Mouse (Mus musculus) thymus, adult 2 months (tissue): ENCODE data around the gene Pin1rt1.

Experiments
- CTCF ChIP-seq: fragments of 200-500 bp; IDR thresholded peaks from 2 replicates; pipeline ENCODE4 v1.5.1; 2012; ENCODE audit warnings: mild to moderate bottlenecking, control low read depth, low read length, moderate library complexity, borderline replicate concordance; ENCODE audit not compliant: control insufficient read depth, poor library complexity, insufficient read depth; ENCODE audit errors: extremely low read depth
- POLR2A ChIP-seq: fragments of 200-500 bp; IDR thresholded peaks from 2 replicates; pipeline ENCODE4 v1.6.1; 2012; ENCODE audit warnings: mild to moderate bottlenecking, low read length, control low read depth, moderate library complexity; ENCODE audit not compliant: control insufficient read depth, poor library complexity, insufficient read depth; ENCODE audit errors: extremely low read depth

DNA sequence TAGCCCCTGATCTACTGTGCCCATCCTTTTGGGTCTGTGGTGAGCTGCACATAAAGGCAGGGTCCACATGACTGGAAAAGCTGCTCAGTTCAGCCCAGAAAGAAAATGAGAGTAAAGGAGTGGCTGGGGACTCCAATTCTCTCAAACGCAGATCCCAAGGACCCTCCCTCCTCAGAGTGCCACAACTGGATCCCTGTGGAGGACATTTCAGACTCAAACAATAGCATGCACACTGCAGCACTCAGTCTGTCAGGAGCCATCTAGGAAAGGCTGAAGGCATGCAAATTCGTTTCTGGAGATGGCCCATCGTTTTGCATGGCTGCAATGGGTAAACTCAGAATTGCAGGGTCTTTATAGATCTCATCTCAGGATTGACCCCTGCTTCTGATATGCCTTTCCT lies 13.0 kb downstream of the Pin1rt1 start:
- TF ChIP-seq CTCF (no peak), POLR2A (no peak)
